In genomic region chr1:70851633-70852390, GRCm38 (mm10) we compare ENCODE assay signal across 16 mouse cellular contexts.
DNase-seq lines count a peak whose midpoint lies in the region; ATAC-seq lines count a peak whose summit lies in the region.
"Had no signal": no experiment of that assay in that cellular context is flagged by ENCODE, and none has a peak within 500 bp of the region (broad histone marks: within the 10 kb centered on the region; RNA-seq: fewer than 3 reads in every experiment).

No protein-coding gene starts in this region.

- H3K9me3 ChIP-seq in embryonic facial prominence, embryonic 14.5 days (ENCODE audit: control insufficient read depth, low read length): no peaks in the 10 kb centered on the region
- H3K9me3 ChIP-seq in embryonic facial prominence, embryonic 10.5 days: no peaks in the 10 kb centered on the region
- H3K9me3 ChIP-seq in midbrain, embryonic 13.5 days: no peaks in the 10 kb centered on the region
- H3K9me3 ChIP-seq in midbrain, embryonic 11.5 days (ENCODE audit: control insufficient read depth, low read length): no peaks in the 10 kb centered on the region
- H3K9me3 ChIP-seq: heart, embryonic 10.5 days; neural tube, embryonic 13.5 days had no signal

- H3K4me1 ChIP-seq in embryonic facial prominence, embryonic 14.5 days (ENCODE audit: control insufficient read depth, insufficient read depth, low read length): no peaks in the 10 kb centered on the region
- no peaks in the 10 kb centered on the region for H3K4me1 ChIP-seq in embryonic facial prominence, embryonic 10.5 days
- H3K4me1 ChIP-seq in midbrain, embryonic 13.5 days (replicated peaks): peaks cover 7% of the 10 kb centered on the region; the same call in 1 of the 2 replicates
- no peaks in the 10 kb centered on the region for H3K4me1 ChIP-seq in midbrain, embryonic 11.5 days (ENCODE audit: control insufficient read depth, insufficient read depth, low read length)
- H3K4me1 ChIP-seq: heart, embryonic 10.5 days had no signal

- no peak overlapping the region for H3K4me3 ChIP-seq in embryonic facial prominence, embryonic 14.5 days (ENCODE audit: low read depth, low read length)
- H3K4me3 ChIP-seq in embryonic facial prominence, embryonic 10.5 days: no peak overlapping the region
- H3K4me3 ChIP-seq in midbrain, embryonic 13.5 days (replicated peaks): no peak overlapping the region
- no peak overlapping the region for H3K4me3 ChIP-seq in midbrain, embryonic 11.5 days (ENCODE audit: low read depth, low read length)
- H3K4me3 ChIP-seq: heart, embryonic 10.5 days; neural tube, embryonic 13.5 days had no signal

- no peak overlapping the region for H3K9ac ChIP-seq in embryonic facial prominence, embryonic 14.5 days (ENCODE audit: low read depth, low read length)
- no peak overlapping the region for H3K9ac ChIP-seq in midbrain, embryonic 13.5 days (replicated peaks)
- no peak overlapping the region for H3K9ac ChIP-seq in midbrain, embryonic 11.5 days (ENCODE audit: low read length)
- H3K9ac ChIP-seq: neural tube, embryonic 13.5 days had no signal

- peak; percentile 4 for DNase-seq in embryonic facial prominence, embryonic 14.5 days (ENCODE audit: low spot score)
- DNase-seq in embryonic facial prominence, embryonic 10.5 days (ENCODE audit: low spot score): no peak
- DNase-seq in midbrain, embryonic 11.5 days (ENCODE audit: low spot score, missing footprints): no peak
- DNase-seq in layer of hippocampus, postnatal 10 days (ENCODE audit: low spot score in 2 of 2): peak; percentile 28 to 40
- peak; percentile 43 for DNase-seq in right cerebral cortex, postnatal 25 days
- no peak for DNase-seq in urinary bladder, postnatal 10 days (ENCODE audit: low spot score)
- DNase-seq: adrenal gland, adult 2 months; B cell, adult 2 months; kidney, postnatal 10 days; liver; thymus, postnatal 4 days had no signal

- 68% methylated on average over 12 of the region's 12 CpGs for WGBS in embryonic facial prominence, embryonic 14.5 days
- WGBS in embryonic facial prominence, embryonic 10.5 days: 82% methylated on average over 12 of the region's 12 CpGs
- 55% methylated on average over 12 of the region's 12 CpGs for WGBS in midbrain, embryonic 13.5 days
- whole genome bisulfite sequencing in midbrain, embryonic 11.5 days: 76% methylated on average over 12 of the region's 12 CpGs

- no peak overlapping the region for H3K27ac ChIP-seq in embryonic facial prominence, embryonic 14.5 days (replicated peaks; ENCODE audit: low read depth, low read length)
- H3K27ac ChIP-seq in embryonic facial prominence, embryonic 10.5 days (replicated peaks): no peak overlapping the region
- no peak overlapping the region for H3K27ac ChIP-seq in midbrain, embryonic 13.5 days
- H3K27ac ChIP-seq in midbrain, embryonic 11.5 days (ENCODE audit: low read depth, low read length): no peak overlapping the region
- H3K27ac ChIP-seq: heart, embryonic 10.5 days; macrophage; neural tube, embryonic 13.5 days had no signal

- H3K36me3 ChIP-seq in embryonic facial prominence, embryonic 14.5 days (ENCODE audit: control insufficient read depth, insufficient read depth, low read length): no peaks in the 10 kb centered on the region
- no peaks in the 10 kb centered on the region for H3K36me3 ChIP-seq in embryonic facial prominence, embryonic 10.5 days (replicated peaks)
- no peaks in the 10 kb centered on the region for H3K36me3 ChIP-seq in midbrain, embryonic 13.5 days
- no peaks in the 10 kb centered on the region for H3K36me3 ChIP-seq in midbrain, embryonic 11.5 days (ENCODE audit: control insufficient read depth, insufficient read depth, low read length)
- H3K36me3 ChIP-seq: heart, embryonic 10.5 days; neural tube, embryonic 13.5 days had no signal

- ATAC-seq in embryonic facial prominence, embryonic 14.5 days (ENCODE audit: low read depth): peak; percentile 26; the same call in 1 of the 2 replicates
- ATAC-seq in midbrain, embryonic 13.5 days: peak; percentile 53
- ATAC-seq in midbrain, embryonic 11.5 days (ENCODE audit: low FRiP score): no peak
- ATAC-seq in monocyte, adult 5-6 weeks (replicated peaks; ENCODE audit: insufficient number of reproducible peaks, low FRiP score, low TSS enrichment, poor library complexity, severe bottlenecking): no peak

- H3K27me3 ChIP-seq in embryonic facial prominence, embryonic 14.5 days (replicated peaks; ENCODE audit: control insufficient read depth, insufficient read depth, low read length): no peaks in the 10 kb centered on the region
- no peaks in the 10 kb centered on the region for H3K27me3 ChIP-seq in embryonic facial prominence, embryonic 10.5 days (replicated peaks; ENCODE audit: low read depth, poor library complexity, severe bottlenecking)
- H3K27me3 ChIP-seq in midbrain, embryonic 13.5 days: no peaks in the 10 kb centered on the region
- no peaks in the 10 kb centered on the region for H3K27me3 ChIP-seq in midbrain, embryonic 11.5 days (ENCODE audit: control insufficient read depth, insufficient read depth, low read length)
- H3K27me3 ChIP-seq: neural tube, embryonic 13.5 days had no signal

- H3K4me2 ChIP-seq in embryonic facial prominence, embryonic 14.5 days (ENCODE audit: low read depth, low read length): no peak overlapping the region
- H3K4me2 ChIP-seq in midbrain, embryonic 13.5 days (replicated peaks): no peak overlapping the region
- no peak overlapping the region for H3K4me2 ChIP-seq in midbrain, embryonic 11.5 days
- H3K4me2 ChIP-seq: neural tube, embryonic 13.5 days had no signal

Comparison
In these comparisons a context has a peak if more than half of its experiments do, and no peak if none do; other contexts are left out.
1. ATAC-seq: peak in embryonic facial prominence, embryonic 14.5 days (single experiment) and midbrain, embryonic 13.5 days (single experiment); none in midbrain, embryonic 11.5 days (single experiment) and monocyte, adult 5-6 weeks (single experiment).
2. DNase-seq: peak in embryonic facial prominence, embryonic 14.5 days (single experiment), layer of hippocampus, postnatal 10 days (2 of 2) and right cerebral cortex, postnatal 25 days (single experiment); none in embryonic facial prominence, embryonic 10.5 days (single experiment), midbrain, embryonic 11.5 days (single experiment) and urinary bladder, postnatal 10 days (single experiment).